Mouse (Mus musculus): Measurements from ENCODE around the gene Gm5089. TPM values are rescaled to one million over a fixed set of nuclear protein-coding genes. Genes with fewer than 3 reads are reported as not detected.
A peak's percentile ranks its signal among the peaks of the same experiment; 100 is the strongest.

Gene Gm5089
- polyA plus RNA-seq, 1 experiment from 2014 or later: 0.36 TPM

- H3K36me3 ChIP-seq: peaks cover 3% of the 10 kb centered on the region
- H3K4me1 ChIP-seq: peaks cover 78% of the 10 kb centered on the region
- peak overlapping the region; percentile 80; the same call in 1 of the 2 replicates for H3K27ac ChIP-seq
- peak; percentile 54 for DNase-seq (ENCODE audit: low spot score)
- peaks cover 76% of the 10 kb centered on the region for H3K27me3 ChIP-seq (ENCODE audit: low read depth, poor library complexity, severe bottlenecking)
- H3K9me3 ChIP-seq (replicated peaks): no peaks in the 10 kb centered on the region
- peak overlapping the region; percentile 39; the same call in 1 of the 2 replicates for H3K4me3 ChIP-seq
- 2% methylated on average over 18 of the region's 18 CpGs for WGBS
Observed at GRCm38 (mm10) chr14:122483556-122484421, 32.9 kb upstream of the Gm5089 start.

- peaks cover 84% of the 10 kb centered on the region for H3K4me1 ChIP-seq
- H3K27me3 ChIP-seq (ENCODE audit: low read depth, poor library complexity, severe bottlenecking): peaks cover 80% of the 10 kb centered on the region
- H3K4me3 ChIP-seq: peak overlapping the region; percentile 88
- H3K27ac ChIP-seq: peak overlapping the region; percentile 83
- peak; percentile 56 for DNase-seq (ENCODE audit: low spot score)
- WGBS: under 1% methylated on average over 5 of the region's 5 CpGs
- peaks cover 11% of the 10 kb centered on the region for H3K36me3 ChIP-seq
- no peaks in the 10 kb centered on the region for H3K9me3 ChIP-seq (replicated peaks)
Observed at GRCm38 (mm10) chr14:122483024-122483385, 32.1 kb upstream of the Gm5089 start.

GRCm38 (mm10) chr14:122482081-122483023 is 31.4 kb upstream of the Gm5089 start:
- Histone ChIP-seq H3K4me1 (peaks cover 78% of the 10 kb centered on the region), H3K36me3 (peaks cover 12% of the 10 kb centered on the region), H3K4me3 (peak overlapping the region; percentile 88), H3K27ac (peak overlapping the region; percentile 83), H3K9me3 (replicated peaks) (no peaks in the 10 kb centered on the region), H3K27me3 (ENCODE audit: low read depth, poor library complexity, severe bottlenecking) (peaks cover 77% of the 10 kb centered on the region)
- peak; percentile 71 for DNase-seq (ENCODE audit: low spot score)
- WGBS: under 1% methylated on average over 38 of the region's 38 CpGs

- peak; percentile 69 for DNase-seq (ENCODE audit: low spot score)
- H3K36me3 ChIP-seq: peaks cover 18% of the 10 kb centered on the region
- H3K27ac ChIP-seq: peak overlapping the region; percentile 71; the same call in 1 of the 2 replicates
- no peaks in the 10 kb centered on the region for H3K9me3 ChIP-seq (replicated peaks)
- peaks cover 80% of the 10 kb centered on the region for H3K27me3 ChIP-seq (ENCODE audit: low read depth, poor library complexity, severe bottlenecking)
- H3K4me1 ChIP-seq: peaks cover 75% of the 10 kb centered on the region
- 2% methylated on average over 15 of the region's 15 CpGs for WGBS
- H3K4me3 ChIP-seq: peak overlapping the region; percentile 88
Observed at GRCm38 (mm10) chr14:122481181-122481580, 30.3 kb upstream of the Gm5089 start.

GRCm38 (mm10) chr14:122480355-122480754 is 29.4 kb upstream of the Gm5089 start:
- peak overlapping the region; percentile 71 for H3K27ac ChIP-seq
- DNase-seq (ENCODE audit: low spot score): no peak
- H3K4me1 ChIP-seq: peaks cover 75% of the 10 kb centered on the region
- peak overlapping the region; percentile 88 for H3K4me3 ChIP-seq
- H3K27me3 ChIP-seq (ENCODE audit: low read depth, poor library complexity, severe bottlenecking): peaks cover 82% of the 10 kb centered on the region
- WGBS: 9% methylated on average over 2 of the region's 2 CpGs
- H3K9me3 ChIP-seq (replicated peaks): no peaks in the 10 kb centered on the region
- peaks cover 19% of the 10 kb centered on the region for H3K36me3 ChIP-seq

GRCm38 (mm10) chr14:122479461-122480109 is 28.7 kb upstream of the Gm5089 start:
- WGBS: 22% methylated on average over 17 of the region's 17 CpGs
- H3K27ac ChIP-seq: peak overlapping the region; percentile 71
- H3K9me3 ChIP-seq (replicated peaks): no peaks in the 10 kb centered on the region
- H3K36me3 ChIP-seq: peaks cover 19% of the 10 kb centered on the region
- peak overlapping the region; percentile 88 for H3K4me3 ChIP-seq
- peaks cover 75% of the 10 kb centered on the region for H3K4me1 ChIP-seq
- no peak for DNase-seq (ENCODE audit: low spot score)
- peaks cover 81% of the 10 kb centered on the region for H3K27me3 ChIP-seq (ENCODE audit: low read depth, poor library complexity, severe bottlenecking)

GRCm38 (mm10) chr14:122478574-122479011 is 27.7 kb upstream of the Gm5089 start:
- Histone ChIP-seq H3K36me3 (peaks cover 19% of the 10 kb centered on the region), H3K4me1 (peaks cover 74% of the 10 kb centered on the region), H3K27me3 (ENCODE audit: low read depth, poor library complexity, severe bottlenecking) (peaks cover 81% of the 10 kb centered on the region), H3K27ac (peak overlapping the region; percentile 97), H3K9me3 (replicated peaks) (no peaks in the 10 kb centered on the region), H3K4me3 (peak overlapping the region; percentile 88)
- under 1% methylated on average over 22 of the region's 22 CpGs for WGBS
- peak; percentile 77 for DNase-seq (ENCODE audit: low spot score)

GRCm38 (mm10) chr14:122477971-122478573 is 27.2 kb upstream of the Gm5089 start:
- peaks cover 74% of the 10 kb centered on the region for H3K4me1 ChIP-seq
- peaks cover 81% of the 10 kb centered on the region for H3K27me3 ChIP-seq (ENCODE audit: low read depth, poor library complexity, severe bottlenecking)
- H3K36me3 ChIP-seq: peaks cover 19% of the 10 kb centered on the region
- peak overlapping the region; percentile 88 for H3K4me3 ChIP-seq
- peak overlapping the region; percentile 97 for H3K27ac ChIP-seq
- no peaks in the 10 kb centered on the region for H3K9me3 ChIP-seq (replicated peaks)
- WGBS: 3% methylated on average over 9 of the region's 9 CpGs
- no peak for DNase-seq (ENCODE audit: low spot score)

GRCm38 (mm10) chr14:122477261-122477671 is 26.4 kb upstream of the Gm5089 start:
- peak; percentile 66 for DNase-seq (ENCODE audit: low spot score)
- H3K4me1 ChIP-seq: peaks cover 74% of the 10 kb centered on the region
- peak overlapping the region; percentile 88 for H3K4me3 ChIP-seq

GRCm38 (mm10) chr14:122476822-122477215 is 25.9 kb upstream of the Gm5089 start:
- H3K36me3 ChIP-seq: peaks cover 19% of the 10 kb centered on the region
- DNase-seq (ENCODE audit: low spot score): peak; percentile 37
- H3K27me3 ChIP-seq (ENCODE audit: low read depth, poor library complexity, severe bottlenecking): peaks cover 78% of the 10 kb centered on the region
- no peaks in the 10 kb centered on the region for H3K9me3 ChIP-seq (replicated peaks)
- peak overlapping the region; percentile 97 for H3K27ac ChIP-seq
- peak overlapping the region; percentile 88 for H3K4me3 ChIP-seq
- peaks cover 74% of the 10 kb centered on the region for H3K4me1 ChIP-seq
- WGBS: under 1% methylated on average over 18 of the region's 18 CpGs

More at GRCm38 (mm10) chr14:122477261-122477671, 26.4 kb upstream of the Gm5089 start:
- Histone ChIP-seq H3K36me3 (peaks cover 19% of the 10 kb centered on the region), H3K9me3 (replicated peaks) (no peaks in the 10 kb centered on the region), H3K27me3 (ENCODE audit: low read depth, poor library complexity, severe bottlenecking) (peaks cover 81% of the 10 kb centered on the region), H3K27ac (peak overlapping the region; percentile 97)
- under 1% methylated on average over 20 of the region's 20 CpGs for WGBS

GRCm38 (mm10) chr14:122476041-122476821 is 25.3 kb upstream of the Gm5089 start:
- WGBS: under 1% methylated on average over 62 of the region's 62 CpGs
- Histone ChIP-seq H3K27me3 (ENCODE audit: low read depth, poor library complexity, severe bottlenecking) (peaks cover 75% of the 10 kb centered on the region), H3K27ac (peak overlapping the region; percentile 97), H3K36me3 (peaks cover 19% of the 10 kb centered on the region), H3K4me1 (peaks cover 75% of the 10 kb centered on the region), H3K4me3 (peak overlapping the region; percentile 88), H3K9me3 (replicated peaks) (no peaks in the 10 kb centered on the region)
- peak; percentile 73 for DNase-seq (ENCODE audit: low spot score)

Data from limb, embryonic 10.5 days (tissue).